Mouse (Mus musculus): ENCODE measurements around the gene Brd2.
"Not testable (repeated sequence)": the region's sequence is repeated elsewhere in the genome, so short reads cannot be mapped to it uniquely, and the experiment has no call there.

The Brd2 gene

DNA sequence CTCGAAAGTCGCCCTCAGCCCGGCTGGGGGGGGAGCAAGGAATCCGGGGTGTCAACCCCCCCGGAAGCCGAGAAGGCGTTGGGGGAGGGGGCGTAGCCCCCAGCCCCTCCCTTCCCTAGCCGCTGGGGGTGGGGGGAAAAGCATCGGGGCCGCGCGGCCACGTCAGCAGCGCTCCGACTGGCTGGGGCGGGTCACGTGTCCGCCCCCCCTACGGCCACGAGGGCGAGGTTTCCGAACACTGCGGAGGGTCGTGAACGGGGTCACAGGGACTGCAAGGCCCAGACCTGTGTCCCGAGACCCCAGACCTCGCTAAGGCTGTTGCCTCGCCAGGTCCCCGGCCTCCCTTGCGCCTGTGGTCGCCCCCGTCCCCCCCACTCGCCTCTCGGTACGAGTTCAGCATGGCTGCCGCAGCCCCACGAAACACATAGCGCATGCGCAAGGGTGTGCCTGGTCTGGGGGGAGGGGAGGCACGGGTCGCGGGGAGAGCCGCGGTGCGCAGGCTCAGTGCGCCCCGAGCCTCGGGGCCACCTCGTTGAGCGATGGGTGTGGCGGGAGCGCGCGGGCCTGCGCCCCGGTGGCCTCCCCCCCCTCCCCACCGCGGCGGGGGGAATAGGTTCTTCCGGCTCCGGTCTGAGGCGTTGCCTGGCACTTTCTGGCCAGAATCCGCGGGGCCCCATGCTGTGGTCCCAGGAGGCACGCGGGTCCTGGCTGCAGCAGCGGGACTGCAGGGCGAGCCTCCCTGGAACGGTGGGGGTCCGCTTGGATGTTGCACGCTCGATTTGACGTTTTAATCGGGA, at the start of gene Brd2:
Brd2 (minus strand) TSS at position 447 of the 797 bp plus-strand sequence.
- peak; percentile 98 for DNase-seq (ENCODE audit: low read depth, low spot score)

DNA sequence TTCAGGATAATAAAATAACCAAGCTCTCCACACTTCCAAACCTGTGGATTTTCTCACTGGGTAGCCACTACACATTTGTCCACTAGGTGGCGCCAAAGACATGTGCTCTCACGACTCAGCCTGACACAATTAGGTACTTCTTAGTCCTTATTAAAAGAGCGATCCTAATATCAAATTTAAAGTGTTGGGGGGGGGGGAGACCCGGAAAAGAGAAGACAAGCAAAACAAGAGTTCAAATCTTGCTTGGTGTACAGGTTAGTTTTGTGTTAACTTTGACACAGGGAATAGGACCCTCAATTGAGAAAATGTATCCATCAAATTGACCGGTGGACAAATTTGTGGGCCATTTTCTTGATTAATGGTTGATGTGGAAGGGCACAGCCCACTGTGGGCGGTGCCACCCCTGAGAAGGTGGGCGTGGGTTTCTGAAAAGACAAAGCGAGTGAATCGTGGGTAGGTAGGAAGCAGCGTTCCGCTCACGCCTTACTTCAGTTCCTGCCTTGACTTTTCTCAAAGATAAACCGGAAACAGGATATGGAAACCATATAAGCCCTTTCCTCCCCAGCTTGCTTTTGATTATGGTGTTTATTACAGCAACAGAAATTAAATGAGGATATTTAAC, 48.6 kb upstream of the Brd2 start:
- peak; percentile 85 for DNase-seq (ENCODE audit: low read depth, low spot score)

DNA sequence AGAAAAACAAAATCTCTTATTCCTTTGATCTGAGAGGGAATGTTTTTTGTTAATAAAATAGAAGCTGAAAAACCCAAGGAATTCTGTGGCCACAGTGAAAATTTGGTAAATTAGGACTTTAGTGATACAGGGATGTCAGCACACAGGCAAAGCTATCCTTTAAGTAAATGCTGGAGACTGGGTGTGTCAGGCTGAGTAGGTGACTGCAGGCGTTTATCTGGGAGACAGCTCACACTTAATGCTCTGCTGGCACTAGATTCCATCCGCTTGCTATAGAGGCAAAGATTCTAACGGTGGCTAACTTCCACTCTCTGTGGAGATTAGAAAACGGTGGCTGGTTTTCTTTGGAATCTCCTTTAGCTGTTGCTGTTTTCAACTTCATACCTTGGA, 48.0 kb upstream of the Brd2 start:
- no peak for DNase-seq (ENCODE audit: low read depth, low spot score)

DNA sequence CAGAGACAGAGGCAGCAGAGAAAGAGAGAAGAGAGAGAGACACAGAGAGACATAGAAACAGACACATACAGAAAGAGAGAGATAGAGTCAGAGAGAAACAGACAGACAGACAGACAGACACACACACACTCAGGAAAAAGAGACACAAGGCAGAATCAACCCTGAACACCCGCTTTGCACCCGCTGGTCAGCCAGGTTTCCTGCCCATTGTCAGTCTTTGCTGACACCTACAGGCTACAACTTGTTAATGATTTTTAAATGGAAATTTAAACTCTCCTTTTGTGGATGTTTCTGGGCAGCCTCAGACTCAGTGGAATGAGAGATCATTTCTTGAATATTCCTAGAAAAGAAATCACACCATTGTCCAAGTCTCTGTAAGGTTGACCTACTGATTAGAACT, 46.8 kb upstream of the Brd2 start:
- peak; percentile 60 for DNase-seq (ENCODE audit: low read depth, low spot score)

DNA sequence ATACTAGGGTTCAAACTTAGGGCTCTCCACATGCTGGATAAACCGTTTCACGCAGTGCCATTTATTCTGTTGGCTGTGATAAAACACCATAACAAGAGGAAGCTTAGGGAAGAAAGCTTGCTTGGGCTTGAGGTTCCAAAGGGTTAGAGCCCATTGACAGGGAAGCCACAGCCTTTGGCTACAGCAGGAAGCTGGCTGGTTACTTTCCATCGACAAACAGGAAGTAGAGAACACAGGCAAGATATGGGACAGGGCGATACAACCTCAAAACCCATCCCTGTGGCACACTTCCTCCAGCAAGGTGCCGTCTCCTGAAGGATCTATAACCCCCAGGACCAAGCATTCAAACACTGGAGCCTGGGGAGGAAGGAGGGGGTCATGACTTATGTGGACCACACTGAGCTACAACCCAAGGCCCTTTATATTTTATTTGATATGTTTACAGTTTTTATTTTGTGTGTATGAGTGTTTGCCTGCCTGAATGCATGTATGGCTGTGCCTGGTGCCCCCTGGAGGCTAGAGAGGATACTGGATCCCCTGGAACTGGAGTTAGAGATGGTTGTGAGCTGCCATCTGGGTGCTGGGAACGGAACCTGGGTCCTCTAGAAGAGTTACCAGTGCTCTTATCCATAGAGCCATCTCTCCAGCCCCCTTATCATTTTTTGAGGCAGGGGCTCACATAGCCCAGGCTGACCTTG, 42.7 kb upstream of the Brd2 start:
- DNase-seq (ENCODE audit: low read depth, low spot score): no peak

DNA sequence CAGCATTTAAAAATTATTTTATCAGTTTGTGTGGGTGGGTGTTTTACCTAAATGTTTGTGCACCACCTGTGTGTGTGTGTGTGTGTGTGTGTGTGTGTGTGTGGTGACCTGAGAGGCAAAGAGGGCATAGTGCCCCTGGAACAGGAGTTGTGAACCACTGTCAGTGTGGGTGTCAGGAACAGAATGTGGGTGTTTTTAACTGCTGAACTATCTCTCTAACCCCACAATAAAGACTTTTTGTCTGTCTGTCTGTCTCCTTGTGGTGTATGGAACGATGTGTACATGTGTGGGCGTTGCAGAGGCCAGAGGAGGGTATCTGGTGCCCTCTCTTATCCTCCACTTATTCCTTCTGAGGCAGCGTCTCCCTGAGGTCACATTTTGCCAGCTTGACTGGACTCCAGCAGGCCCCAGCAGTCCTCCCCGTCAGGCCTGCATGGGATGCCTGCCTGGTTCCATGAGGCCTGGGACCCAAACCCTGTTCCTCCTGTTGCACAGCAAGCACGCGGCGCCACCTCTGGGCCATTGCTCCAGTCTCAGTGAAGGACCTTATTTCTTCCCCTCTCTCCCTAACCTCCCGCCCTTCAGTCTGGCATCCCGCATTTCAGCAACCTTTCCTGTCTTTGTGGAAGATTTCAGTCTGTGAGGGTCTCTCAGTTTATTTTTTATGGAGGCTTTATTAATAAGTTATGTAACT, 41.9 kb upstream of the Brd2 start:
- DNase-seq (ENCODE audit: low read depth, low spot score): peak; percentile 23

DNA sequence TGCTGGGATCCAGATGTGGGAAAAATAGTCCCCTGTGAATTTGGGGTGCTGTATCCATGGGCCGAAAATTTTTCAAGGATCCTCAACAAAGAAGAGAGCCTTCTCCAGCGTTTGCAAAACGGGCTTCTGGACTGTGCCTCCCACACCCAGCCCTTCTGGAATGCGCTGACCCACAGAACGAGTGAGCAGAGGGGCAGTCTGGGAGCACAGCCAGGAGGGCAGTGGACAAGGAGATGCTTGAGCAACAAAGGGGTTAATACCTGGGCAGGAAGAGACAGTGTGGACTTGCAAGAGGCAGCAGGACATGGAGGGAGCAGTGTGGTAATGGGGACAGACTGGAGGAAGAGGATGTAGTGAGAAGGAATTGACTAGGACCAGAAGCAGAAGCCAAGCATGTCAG, 33.1 kb upstream of the Brd2 start:
- DNase-seq (ENCODE audit: low read depth, low spot score): no peak

DNA sequence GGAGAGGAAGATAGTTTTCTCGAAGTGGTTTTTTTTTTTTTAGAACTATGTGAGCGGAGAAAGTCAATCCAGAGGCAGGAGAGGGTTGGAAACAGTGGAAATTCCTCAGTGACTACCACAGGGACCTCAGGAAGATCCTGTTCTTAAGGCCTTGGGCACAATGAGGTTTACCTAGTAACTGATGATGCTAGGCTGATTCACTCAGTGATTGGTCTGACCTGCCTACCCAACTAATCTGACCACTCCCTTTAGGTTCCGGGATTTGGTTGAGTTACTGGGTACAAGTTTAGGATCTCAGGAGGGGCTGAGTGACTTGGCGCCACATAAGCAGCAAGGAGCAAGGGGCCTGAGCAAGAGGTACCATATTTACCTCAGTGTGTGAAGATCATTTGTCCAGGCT, 30.5 kb upstream of the Brd2 start, which contains the start of gene H2-DMb1:
H2-DMb1 (plus strand) TSS at position 150 of the 400 bp plus-strand sequence.
- peak; percentile 94 for DNase-seq (ENCODE audit: low read depth, low spot score)

DNA sequence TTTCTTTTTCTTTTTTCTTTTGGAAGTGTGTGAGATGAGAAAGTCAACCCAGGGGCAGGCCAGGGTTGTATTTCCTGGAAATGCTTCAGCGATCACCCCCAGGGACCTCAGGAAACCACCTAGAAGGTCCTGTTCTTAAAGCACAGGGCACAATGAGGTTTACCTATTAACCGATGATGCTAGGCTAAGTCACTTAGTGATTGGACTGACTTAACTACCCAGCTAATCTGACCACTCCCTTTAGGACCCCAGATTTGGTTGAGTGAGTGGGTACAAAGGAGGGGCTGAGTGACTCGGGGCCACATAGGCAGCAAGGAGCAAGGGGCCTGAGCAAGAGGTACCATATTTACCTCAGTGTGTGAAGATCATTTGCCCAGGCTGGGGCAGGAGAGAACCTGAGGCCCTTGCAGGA, 22.5 kb upstream of the Brd2 start:
- DNase-seq (ENCODE audit: low read depth, low spot score): no peak

DNA sequence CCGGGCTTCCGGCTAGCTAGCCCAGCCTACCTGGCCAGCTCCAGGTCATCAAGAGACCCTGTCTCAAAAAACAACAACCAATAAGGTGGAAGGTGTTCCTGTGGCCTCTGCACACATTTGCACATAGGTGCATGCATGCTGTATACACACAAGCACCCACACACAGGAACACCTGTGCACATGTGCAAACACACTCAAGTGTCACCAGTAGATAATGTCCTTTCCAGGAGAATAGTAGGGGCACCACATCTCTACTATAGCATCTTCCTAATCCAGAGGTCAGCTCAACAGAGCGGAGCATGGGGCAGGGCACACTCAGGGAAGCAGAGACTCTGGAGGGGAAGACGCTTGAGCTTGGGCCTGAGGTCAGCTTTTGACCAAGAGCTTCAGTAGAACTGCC, 21.8 kb upstream of the Brd2 start:
- not testable (repeated sequence) for DNase-seq (ENCODE audit: low read depth, low spot score)

DNA sequence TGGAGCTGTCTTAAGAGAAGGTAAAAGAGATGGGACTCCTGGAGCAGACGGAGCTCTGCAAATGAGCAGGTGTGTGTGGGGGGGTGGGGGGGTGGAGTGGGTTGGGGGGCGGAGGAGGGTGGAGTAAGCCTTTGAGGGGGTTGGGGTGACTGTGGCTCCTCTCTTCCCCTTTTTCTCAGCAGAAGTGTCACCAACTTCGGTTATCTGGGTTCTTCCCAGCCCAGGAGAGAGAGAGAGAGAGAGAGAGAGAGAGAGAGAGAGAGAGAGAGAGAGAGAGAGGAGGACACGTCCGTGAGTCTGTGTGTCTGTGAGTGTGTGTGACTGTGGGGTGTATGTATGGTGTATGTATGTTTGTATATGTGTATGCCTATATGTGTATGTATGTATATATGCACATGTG, 21.0 kb upstream of the Brd2 start:
- DNase-seq (ENCODE audit: low read depth, low spot score): no peak

DNA sequence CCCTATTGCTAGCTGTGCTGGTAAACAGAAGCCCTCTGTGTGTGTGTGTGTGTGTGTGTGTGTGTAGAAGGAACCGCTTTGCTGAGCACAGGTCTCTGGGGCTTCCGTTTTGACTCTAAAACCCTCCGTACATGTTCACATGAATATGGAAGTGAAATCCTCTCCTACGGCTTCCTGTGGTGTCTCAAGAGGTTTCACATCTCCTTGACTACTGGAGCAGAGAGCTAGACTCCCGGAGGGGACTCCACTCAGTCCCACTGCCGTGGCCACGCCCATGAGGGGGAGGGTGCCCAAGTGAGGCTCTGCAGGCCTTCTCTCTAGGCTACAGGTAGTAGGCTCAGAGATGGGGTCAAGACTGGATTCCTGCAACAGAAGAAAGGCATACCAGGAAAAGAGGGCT, 20.6 kb upstream of the Brd2 start, which contains the start of gene H2-DMb2:
H2-DMb2 (plus strand) TSS at position 275 of the 400 bp plus-strand sequence.
- DNase-seq (ENCODE audit: low read depth, low spot score): peak; percentile 63

DNA sequence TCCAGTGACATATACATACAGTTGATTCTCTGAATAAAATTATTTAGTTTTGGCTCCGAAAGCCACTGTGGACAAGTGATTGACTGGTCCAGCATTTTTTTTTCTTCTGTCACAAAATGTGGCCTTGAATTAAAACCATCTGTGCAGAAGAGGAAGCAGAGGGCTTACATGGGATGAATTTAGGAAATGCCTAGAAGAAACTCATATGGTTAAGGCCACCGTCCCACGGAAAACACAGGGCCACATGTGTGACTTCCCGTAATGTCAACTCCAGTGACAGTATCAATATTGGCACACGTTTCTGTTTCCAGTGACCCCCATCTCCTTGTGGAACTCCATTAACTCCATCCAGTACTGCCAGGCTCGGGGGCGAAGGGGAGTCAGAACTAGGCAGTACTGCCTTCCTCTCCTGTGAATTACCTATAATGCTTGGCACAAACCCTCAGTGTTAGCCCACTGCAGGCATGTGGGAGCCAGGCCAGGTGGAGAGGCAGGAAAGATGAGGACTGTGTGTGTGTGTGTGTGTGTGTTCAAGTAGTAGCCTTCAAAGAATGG, 20.1 kb upstream of the Brd2 start:
- no peak for DNase-seq (ENCODE audit: low read depth, low spot score)

DNA sequence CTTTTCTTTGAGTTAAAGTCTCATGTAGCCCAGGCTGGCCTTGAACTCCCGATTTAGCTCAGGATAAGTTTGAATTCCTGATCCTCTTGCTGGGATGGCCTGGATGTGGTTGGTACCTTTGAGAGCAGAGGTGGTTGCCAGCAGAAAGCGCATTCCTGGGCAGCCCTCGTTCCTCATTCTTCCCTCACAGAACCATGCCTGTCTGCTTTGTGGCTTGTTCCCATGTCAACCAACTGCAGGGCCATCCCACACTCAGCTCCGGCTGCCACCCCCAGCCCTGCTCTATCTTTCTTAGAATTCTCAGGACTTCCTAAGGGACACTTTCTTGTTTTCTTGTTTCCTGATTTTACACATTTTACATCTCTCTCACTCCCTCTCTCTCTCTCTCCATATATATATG, 19.0 kb upstream of the Brd2 start:
- peak; percentile 66 for DNase-seq (ENCODE audit: low read depth, low spot score)

DNA sequence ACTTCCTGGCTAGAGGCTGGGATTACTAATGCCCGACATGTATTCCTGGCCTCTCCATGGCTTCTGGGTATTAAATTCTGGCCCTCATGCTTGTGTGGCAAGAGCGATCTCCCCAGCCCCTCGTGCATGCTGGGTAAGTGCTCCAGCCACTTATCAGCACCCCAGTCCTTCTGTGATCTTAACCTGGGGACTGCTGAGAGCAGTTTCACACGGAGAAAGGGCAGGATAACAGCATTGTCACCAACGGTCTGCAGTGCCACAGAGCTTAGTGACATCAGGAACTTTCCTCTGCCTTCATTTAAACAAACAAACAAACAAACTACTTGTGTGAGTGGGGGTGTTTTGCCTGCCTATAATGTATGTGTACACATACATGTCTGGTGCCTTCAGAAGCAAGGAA, 17.8 kb upstream of the Brd2 start:
- DNase-seq (ENCODE audit: low read depth, low spot score): no peak

DNA sequence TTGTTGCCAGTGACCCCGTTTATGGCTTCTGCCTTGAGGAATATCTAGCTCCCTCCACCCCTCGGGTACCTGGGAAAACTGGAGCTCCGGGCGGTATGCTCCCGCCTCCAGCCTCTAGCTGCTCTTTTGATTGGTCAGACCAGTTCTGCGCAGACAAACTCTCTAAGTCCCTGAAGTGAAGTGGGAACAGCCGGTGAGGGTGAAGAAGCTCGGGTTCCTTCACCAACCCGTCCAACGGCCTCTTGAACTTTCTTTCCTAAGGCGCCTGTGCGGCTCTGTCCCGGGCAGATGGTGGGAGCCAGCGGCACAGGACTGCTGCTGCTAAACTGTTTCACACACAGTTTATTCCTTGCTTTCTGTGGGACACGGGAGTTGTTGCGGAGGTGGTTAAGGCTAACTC, 17.0 kb upstream of the Brd2 start:
- DNase-seq (ENCODE audit: low read depth, low spot score): peak; percentile 52

DNA sequence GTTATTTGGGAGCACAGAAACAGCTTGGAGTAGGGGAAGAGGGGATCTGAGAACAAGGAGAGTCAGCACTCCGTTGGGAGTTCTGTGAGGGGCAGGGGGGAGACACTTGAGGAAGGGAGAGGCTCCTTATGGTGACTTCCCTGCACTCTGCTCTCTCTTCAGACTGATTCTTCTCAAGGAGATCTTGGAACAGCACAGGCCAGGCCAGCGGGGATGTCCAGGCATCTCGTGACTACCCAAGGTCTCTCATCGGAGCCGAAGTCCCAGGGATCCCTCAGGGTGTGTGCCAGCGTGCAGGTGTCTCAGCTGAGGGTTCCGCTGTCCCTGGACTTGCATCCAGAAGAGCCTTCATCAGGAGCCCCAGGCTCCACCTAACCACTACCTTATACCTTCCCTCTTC, 16.2 kb upstream of the Brd2 start:
- DNase-seq (ENCODE audit: low read depth, low spot score): no peak

DNA sequence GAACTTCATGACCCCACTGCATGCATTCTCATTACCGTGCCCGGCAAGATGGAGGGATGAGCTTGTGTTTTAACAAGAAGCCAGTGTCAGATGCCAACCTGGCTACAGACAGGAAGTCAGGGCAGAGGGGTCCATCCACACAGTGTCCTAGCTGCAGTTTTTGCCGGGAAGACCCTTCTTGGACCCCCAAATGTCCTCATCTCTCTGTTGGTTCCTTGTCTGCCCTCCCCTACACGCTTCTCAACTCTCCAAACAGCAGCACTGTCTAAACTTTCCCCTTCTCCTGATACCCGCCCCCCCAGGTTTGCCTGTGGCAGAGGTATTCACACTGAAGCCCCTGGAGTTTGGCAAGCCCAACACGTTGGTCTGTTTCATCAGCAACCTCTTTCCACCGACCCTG, 15.2 kb upstream of the Brd2 start:
- no peak for DNase-seq (ENCODE audit: low read depth, low spot score)

DNA sequence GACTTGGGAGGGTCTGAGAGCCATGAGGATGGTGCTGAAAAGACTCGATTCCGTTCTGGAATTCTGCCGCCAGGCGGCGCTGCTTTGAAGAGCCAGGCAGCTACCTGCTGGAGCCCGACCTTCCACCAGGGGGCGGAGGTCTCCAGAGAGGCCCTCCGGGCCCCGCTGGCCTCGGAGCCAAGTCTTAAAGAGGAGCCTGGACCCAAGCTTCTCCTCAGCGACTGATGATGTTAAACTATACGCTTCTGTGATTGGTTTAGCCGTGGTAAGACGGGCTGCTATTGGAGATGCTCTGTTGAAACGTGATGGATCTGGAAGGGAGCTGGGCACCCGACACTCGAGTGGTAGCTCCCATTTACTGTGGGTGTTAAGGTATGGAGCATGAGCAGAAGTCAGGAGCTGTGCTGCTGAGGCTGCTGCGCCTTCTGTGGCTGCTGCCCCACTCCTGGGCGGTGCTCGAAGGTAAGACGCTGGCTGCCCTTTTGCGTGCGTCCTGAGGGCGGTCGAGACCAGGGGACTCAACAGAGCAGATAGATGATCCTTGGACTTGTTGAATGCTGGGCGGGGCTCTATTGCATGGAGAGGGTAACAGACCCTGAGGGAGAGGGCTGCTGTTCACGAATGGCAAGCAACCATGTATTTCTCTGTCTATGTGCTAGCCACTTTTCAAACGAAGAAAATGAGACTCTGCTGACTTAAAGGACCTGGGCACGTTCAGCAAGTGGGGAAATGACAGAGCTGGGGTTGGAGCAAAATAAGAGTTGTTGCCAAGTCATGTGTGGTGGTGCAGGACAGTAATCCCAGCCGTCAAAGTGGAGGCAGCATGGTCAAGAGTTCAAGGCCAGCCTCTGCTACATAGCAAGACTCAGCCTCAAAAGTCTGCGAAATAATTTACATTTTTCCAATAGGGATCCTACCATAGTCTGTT, 13.1 kb upstream of the Brd2 start:
- peak; percentile 100 for DNase-seq (ENCODE audit: low read depth, low spot score)

DNA sequence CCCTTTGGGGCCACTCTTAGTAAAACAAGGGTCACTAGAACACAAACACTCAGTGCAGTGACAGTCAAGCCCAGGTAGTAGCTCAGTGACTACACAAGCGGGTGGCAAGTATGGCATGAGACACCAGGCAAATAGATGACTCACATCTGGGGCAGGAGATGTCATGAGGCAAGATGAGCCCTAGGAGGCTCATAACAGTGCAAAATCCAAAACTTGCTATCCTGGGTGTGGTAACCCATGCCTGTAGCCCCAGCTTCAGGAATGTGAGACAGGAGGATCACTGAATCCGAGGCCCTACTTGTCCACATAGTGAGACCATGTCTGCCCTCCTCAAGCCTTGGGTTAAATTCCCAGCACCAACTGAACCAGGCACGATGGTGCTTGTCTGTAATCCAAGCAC, 12.0 kb upstream of the Brd2 start:
- DNase-seq (ENCODE audit: low read depth, low spot score): no peak

DNA sequence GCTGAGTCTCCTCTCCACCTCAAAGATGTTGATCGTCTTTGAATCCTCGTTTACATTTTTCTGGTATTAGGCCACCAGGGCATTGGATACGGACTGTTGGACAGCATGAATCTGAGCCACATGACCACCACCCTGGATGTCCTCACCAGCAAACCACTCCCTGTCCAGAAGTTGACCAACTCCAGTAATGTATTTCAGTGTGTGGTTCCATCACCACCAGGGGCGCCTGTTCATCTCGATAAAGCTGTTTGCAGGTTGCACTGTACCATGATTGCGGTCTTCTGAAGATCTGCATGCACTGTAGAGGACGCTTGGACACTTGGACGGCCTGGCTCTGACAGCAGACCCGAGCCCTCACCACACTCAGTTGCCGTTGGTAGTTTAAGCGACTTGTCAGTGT, 10.9 kb upstream of the Brd2 start:
- no peak for DNase-seq (ENCODE audit: low read depth, low spot score)

Data from brain, adult 2 months (tissue).